Mouse (Mus musculus) small intestine, adult 2 months (tissue): ENCODE results near the gene Tlr7. TPM values are rescaled to one million over a fixed set of nuclear protein-coding genes. Genes with fewer than 3 reads are reported as not detected.
"Not testable (repeated sequence)": the region's sequence is repeated elsewhere in the genome, so short reads cannot be mapped to it uniquely, and the experiment has no call there.

ENCODE experiments used
- H3K27ac ChIP-seq: fragments of 200-500 bp; 2 replicates; pipeline ENCODE4 v1.5.1; 2012; ENCODE audit warnings: low read depth, low read length, control low read depth, inconsistent platforms; ENCODE audit not compliant: insufficient read depth
- H3K27me3 ChIP-seq: fragments of 200-500 bp; 2 replicates; pipeline ENCODE4 v1.6.1; 2012; ENCODE audit warnings: mild to moderate bottlenecking, moderate library complexity, low read length, inconsistent platforms; ENCODE audit not compliant: control insufficient read depth, insufficient read depth
- H3K36me3 ChIP-seq: fragments of 200-500 bp; 2 replicates; pipeline ENCODE4 v1.6.1; 2012; ENCODE audit warnings: mild to moderate bottlenecking, low read length, control low read depth, inconsistent platforms; ENCODE audit not compliant: control insufficient read depth, insufficient read depth
- H3K4me1 ChIP-seq: fragments of 200-500 bp; 2 replicates; pipeline ENCODE4 v1.6.1; 2012; ENCODE audit warnings: low read length, inconsistent platforms, mixed read lengths; ENCODE audit not compliant: control insufficient read depth, insufficient read depth, insufficient read length
- H3K4me3 ChIP-seq: fragments of 200-500 bp; 2 replicates; pipeline ENCODE4 v1.5.1; 2012; ENCODE audit warnings: low read depth, mild to moderate bottlenecking, control low read depth, inconsistent platforms, low read length, moderate library complexity
- CTCF ChIP-seq: fragments of 200-500 bp; IDR thresholded peaks from 2 replicates; pipeline ENCODE4 v1.5.1; 2012; ENCODE audit warnings: low read depth, mild to moderate bottlenecking, control low read depth, inconsistent platforms, low read length, moderate library complexity, mixed read lengths; ENCODE audit not compliant: insufficient replicate concordance, insufficient read length; ENCODE audit errors: extremely low read depth
- POLR2A ChIP-seq: fragments of 200-500 bp; IDR thresholded peaks from 2 replicates; pipeline ENCODE4 v1.6.1; 2012; ENCODE audit warnings: low read depth, mild to moderate bottlenecking, control low read depth, inconsistent platforms, low read length, moderate library complexity
- WGBS: fragments of 180-500 bp; shearing (Covaris S2); methylation state at CpG from one replicate; pipeline ENCODE4 v1.1.7; 2018; 5-methylcytosine and 5-hydroxymethylcytosine counted together
- polyA plus RNA-seq: library from polyadenylated mRNA; depleted of rRNA; stranded (reverse); fragments of >200 nt; gene quantifications from 2 replicates; pipeline ENCODE4 v1.2.3, GENCODE M21; 2012

Gene Tlr7
- polyA plus RNA-seq, 1 experiment: 0.06 TPM

- H3K4me1 ChIP-seq: no peaks in the 10 kb centered on the region
- 35% methylated on average over 1 of the region's 1 CpGs for whole genome bisulfite sequencing
- H3K4me3 ChIP-seq: no peak overlapping the region
- no peak overlapping the region for H3K27ac ChIP-seq
- H3K27me3 ChIP-seq: no peaks in the 10 kb centered on the region
- TF ChIP-seq POLR2A (no peak), CTCF (no peak)
- H3K36me3 ChIP-seq: no peaks in the 10 kb centered on the region
Measured at GRCm38 (mm10) chrX:167329098-167329497, 1.3 kb downstream of the Tlr7 start.

GRCm38 (mm10) chrX:167328519-167328918, 1.8 kb downstream of the Tlr7 start:
- no peaks in the 10 kb centered on the region for H3K4me1 ChIP-seq
- 82% methylated on average over 3 of the region's 3 CpGs for WGBS
- no peak overlapping the region for H3K27ac ChIP-seq
- TF ChIP-seq POLR2A: no peak
- no peak for TF ChIP-seq CTCF
- H3K36me3 ChIP-seq: no peaks in the 10 kb centered on the region
- H3K27me3 ChIP-seq: no peaks in the 10 kb centered on the region
- H3K4me3 ChIP-seq: no peak overlapping the region

GRCm38 (mm10) chrX:167323742-167324141, 6.6 kb downstream of the Tlr7 start:
- no peak overlapping the region for H3K4me3 ChIP-seq
- no peaks in the 10 kb centered on the region for H3K36me3 ChIP-seq
- no peak for TF ChIP-seq CTCF
- 45% methylated on average over 1 of the region's 1 CpGs for WGBS
- H3K27me3 ChIP-seq: no peaks in the 10 kb centered on the region
- no peaks in the 10 kb centered on the region for H3K4me1 ChIP-seq
- H3K27ac ChIP-seq: no peak overlapping the region

GRCm38 (mm10) chrX:167321233-167321806, 9.0 kb downstream of the Tlr7 start:
- Histone ChIP-seq H3K27me3 (no peaks in the 10 kb centered on the region), H3K4me3 (no peak overlapping the region), H3K27ac (no peak overlapping the region), H3K4me1 (no peaks in the 10 kb centered on the region), H3K36me3 (no peaks in the 10 kb centered on the region)
- TF ChIP-seq CTCF: no peak
- TF ChIP-seq POLR2A: no peak
- WGBS: 69% methylated on average over 4 of the region's 4 CpGs

GRCm38 (mm10) chrX:167318819-167319396, 11.4 kb downstream of the Tlr7 start:
- no peak overlapping the region for H3K27ac ChIP-seq
- no peak for TF ChIP-seq CTCF
- TF ChIP-seq POLR2A: no peak
- 65% methylated on average over 4 of the region's 4 CpGs for WGBS

GRCm38 (mm10) chrX:167315766-167316165, 14.6 kb downstream of the Tlr7 start:
- H3K4me3 ChIP-seq: no peak overlapping the region
- TF ChIP-seq CTCF (no peak), POLR2A (no peak)
- H3K27ac ChIP-seq: no peak overlapping the region
- H3K4me1 ChIP-seq: no peaks in the 10 kb centered on the region
- H3K27me3 ChIP-seq: no peaks in the 10 kb centered on the region
- WGBS: 62% methylated on average over 5 of the region's 5 CpGs
- H3K36me3 ChIP-seq: no peaks in the 10 kb centered on the region

More at GRCm38 (mm10) chrX:167318819-167319396, 11.4 kb downstream of the Tlr7 start:
- Histone ChIP-seq H3K27me3 (no peaks in the 10 kb centered on the region), H3K4me1 (no peaks in the 10 kb centered on the region), H3K4me3 (no peak overlapping the region), H3K36me3 (no peaks in the 10 kb centered on the region)

GRCm38 (mm10) chrX:167315093-167315726, 15.1 kb downstream of the Tlr7 start:
- no peak overlapping the region for H3K27ac ChIP-seq
- no peaks in the 10 kb centered on the region for H3K4me1 ChIP-seq
- no peak for TF ChIP-seq POLR2A
- TF ChIP-seq CTCF: no peak
- no peaks in the 10 kb centered on the region for H3K27me3 ChIP-seq
- 63% methylated on average over 4 of the region's 4 CpGs for WGBS
- no peaks in the 10 kb centered on the region for H3K36me3 ChIP-seq
- no peak overlapping the region for H3K4me3 ChIP-seq

- H3K4me1 ChIP-seq, H3K36me3 ChIP-seq, H3K4me3 ChIP-seq, H3K27ac ChIP-seq, H3K27me3 ChIP-seq: not testable (repeated sequence)
- 86% methylated on average over 1 of the region's 1 CpGs for WGBS
Measured at GRCm38 (mm10) chrX:167302061-167302460, 28.3 kb downstream of the Tlr7 start.
